Comparison of ENCODE assay signal across 9 mouse cellular contexts in the genomic region with DNA sequence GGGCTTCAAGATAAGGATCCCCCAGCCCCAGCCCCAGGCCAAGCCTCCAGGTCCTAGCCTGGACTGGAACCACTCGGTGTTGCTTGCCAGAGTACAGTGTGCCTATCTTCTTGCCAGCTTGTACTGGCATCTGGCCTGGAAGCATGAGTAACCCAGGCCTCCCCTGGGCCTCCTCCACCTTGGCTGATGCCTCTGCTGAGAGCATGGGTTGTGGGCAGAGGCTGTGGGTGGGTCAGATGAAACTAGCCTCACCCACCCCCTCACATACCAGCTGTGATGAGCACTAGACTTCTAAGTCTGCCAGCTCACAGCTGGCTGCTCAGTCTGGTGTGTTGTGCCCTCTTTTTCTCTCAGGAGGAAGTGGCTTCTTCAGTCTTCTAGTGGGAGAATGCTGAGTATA.
DNase-seq lines count a peak whose midpoint lies in the region; TF ChIP-seq lines count a peak whose summit lies in the region.
"Had no signal": no experiment of that assay in that cellular context is flagged by ENCODE, and none has a peak within 500 bp of the region (broad histone marks: within the 10 kb centered on the region; RNA-seq: fewer than 3 reads in every experiment).

No protein-coding gene starts in this region.

- H3K4me3 ChIP-seq in cerebellum, adult 2 months (replicated peaks; ENCODE audit: insufficient read depth, low read depth, low read length): no peak overlapping the region
- H3K4me3 ChIP-seq: liver, embryonic 13.5 days had no signal

- TF ChIP-seq CTCF in cerebellum, adult 2 months (IDR thresholded peaks at IDR 0.05; ENCODE audit: borderline replicate concordance, insufficient read depth, low read depth, low read length): no peak

- H3K27ac ChIP-seq in cerebellum, adult 2 months (ENCODE audit: insufficient read depth, low read length): peak overlapping the region; percentile 10; the same call in 1 of the 2 replicates
- H3K27ac ChIP-seq: liver, embryonic 13.5 days had no signal

- H3K27me3 ChIP-seq in cerebellum, adult 2 months (ENCODE audit: control insufficient read depth, insufficient read depth, low read length): no peaks in the 10 kb centered on the region
- H3K27me3 ChIP-seq: liver, embryonic 13.5 days had no signal

- DNase-seq in cerebellum, adult 2 months: peak; percentile 63 to 81
- no peak for DNase-seq in cerebellum, adult 8-10 months
- peak; percentile 73 for DNase-seq in NIH3T3 (ENCODE audit: low read depth)
- DNase-seq in gastrocnemius, postnatal 10 days: peak; percentile 62
- peak; percentile 56 to 59 for DNase-seq in layer of hippocampus, postnatal 14 days (ENCODE audit: low spot score in 2 of 2)
- DNase-seq in skeletal muscle tissue, adult 2 months (ENCODE audit: low read depth, low spot score): peak; percentile 78
- no peak for DNase-seq in embryo, embryonic 9.5 days (ENCODE audit: extremely low spot score)
- no peak for DNase-seq in T-cell, adult 2 months (ENCODE audit: low spot score)
- DNase-seq: liver, embryonic 13.5 days had no signal

- WGBS in cerebellum, adult 2 months: 0% methylated on average over 1 of the region's 1 CpGs

- H3K4me1 ChIP-seq in cerebellum, adult 2 months (ENCODE audit: control insufficient read depth, insufficient read depth, low read length): peaks cover 33% of the 10 kb centered on the region
- H3K4me1 ChIP-seq: liver, embryonic 13.5 days had no signal

- no peak for TF ChIP-seq POLR2A in cerebellum, adult 2 months (IDR thresholded peaks at IDR 0.05; ENCODE audit: borderline replicate concordance, insufficient read depth, low read length)

Comparison
In these comparisons a context has a peak if more than half of its experiments do, and no peak if none do; other contexts are left out.
1. DNase-seq: peak in cerebellum, adult 2 months (2 of 2), NIH3T3 (single experiment), gastrocnemius, postnatal 10 days (single experiment), layer of hippocampus, postnatal 14 days (2 of 2) and skeletal muscle tissue, adult 2 months (single experiment); none in cerebellum, adult 8-10 months (single experiment), embryo, embryonic 9.5 days (single experiment) and T-cell, adult 2 months (single experiment).